Mouse (Mus musculus) inflammation-experienced regulatory T-cells, adult 6 months (primary cell): ENCODE measurements around the gene Cd55. TPM values are rescaled to one million over a fixed set of nuclear protein-coding genes. Genes with fewer than 3 reads are reported as not detected.
"Not testable (repeated sequence)": the region's sequence is repeated elsewhere in the genome, so short reads cannot be mapped to it uniquely, and the experiment has no call there.

Source experiments
- ATAC-seq: one replicate; pipeline ENCODE4 v1.8.0; 2017
- polyA plus RNA-seq, 3 experiments: library from polyadenylated mRNA; unstranded; fragments of 100-300 nt; shearing (Covaris generic); gene quantifications; one replicate each; pipeline ENCODE4 v1.2.1; 2017

The Cd55 gene
- polyA plus RNA-seq, 3 experiments from 2014 or later, result 22.5 to 38.6 (median 31.5) TPM

- no peak for ATAC-seq
Observed at GRCm38 (mm10) chr1:130422664-130423111, 39.9 kb downstream of the Cd55 start, which contains the start of gene Cd55b. TSS of gene Cd55b (minus strand) at chr1:130423009.

GRCm38 (mm10) chr1:130422033-130422432, 40.5 kb downstream of the Cd55 start:
- ATAC-seq, result not testable (repeated sequence)

- ATAC-seq, result not testable (repeated sequence)
Observed at GRCm38 (mm10) chr1:130397109-130397508, 65.4 kb downstream of the Cd55 start.

Other genes with a start within 250 kb of the Cd55 start
- not detected for gene Cd55b, start 39.7 kb downstream of the Cd55 start, polyA plus RNA-seq
- not detected for gene Zp3r, start 166.9 kb upstream of the Cd55 start, polyA plus RNA-seq
- under 1 TPM in 1 of 3 experiments, not detected in 2; 0.09 TPM for gene C4bp, start 198.9 kb upstream of the Cd55 start, polyA plus RNA-seq